Mouse (Mus musculus) kidney, adult 8-10 months (tissue): ENCODE results near the gene Micall1.
A peak's percentile ranks its signal among the peaks of the same experiment; 100 is the strongest.

Experiments used
- DNase-seq, 2 experiments: peaks; one replicate each; pipeline ENCODE4 v3.0.0; 2022

Gene Micall1

DNA sequence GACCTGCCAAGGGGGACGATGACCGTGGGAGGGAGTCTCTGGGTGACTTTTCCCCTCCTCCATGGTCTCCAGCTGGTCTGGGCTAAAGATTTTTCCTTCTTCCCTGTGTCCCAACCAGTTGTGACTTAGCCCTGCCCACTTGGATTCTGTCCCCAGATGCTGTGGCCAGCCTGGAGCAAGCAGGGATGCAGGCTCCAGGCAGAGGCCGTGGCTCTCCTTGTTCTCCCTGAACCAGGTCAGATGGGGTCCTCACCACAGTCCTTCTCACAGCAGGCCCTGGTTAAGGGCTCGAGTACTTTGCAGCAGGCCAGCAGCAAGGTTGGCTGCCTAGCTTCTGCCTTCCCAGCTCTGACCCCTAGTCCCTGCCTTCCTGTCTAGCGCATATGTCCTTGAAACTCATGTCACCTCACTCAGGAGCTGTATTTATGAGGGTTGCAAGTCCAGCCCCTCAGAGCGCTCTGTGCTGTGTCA lies 24.5 kb downstream of the Micall1 start:
- peak in 1 of 2 experiments; percentile 37 for DNase-seq

DNA sequence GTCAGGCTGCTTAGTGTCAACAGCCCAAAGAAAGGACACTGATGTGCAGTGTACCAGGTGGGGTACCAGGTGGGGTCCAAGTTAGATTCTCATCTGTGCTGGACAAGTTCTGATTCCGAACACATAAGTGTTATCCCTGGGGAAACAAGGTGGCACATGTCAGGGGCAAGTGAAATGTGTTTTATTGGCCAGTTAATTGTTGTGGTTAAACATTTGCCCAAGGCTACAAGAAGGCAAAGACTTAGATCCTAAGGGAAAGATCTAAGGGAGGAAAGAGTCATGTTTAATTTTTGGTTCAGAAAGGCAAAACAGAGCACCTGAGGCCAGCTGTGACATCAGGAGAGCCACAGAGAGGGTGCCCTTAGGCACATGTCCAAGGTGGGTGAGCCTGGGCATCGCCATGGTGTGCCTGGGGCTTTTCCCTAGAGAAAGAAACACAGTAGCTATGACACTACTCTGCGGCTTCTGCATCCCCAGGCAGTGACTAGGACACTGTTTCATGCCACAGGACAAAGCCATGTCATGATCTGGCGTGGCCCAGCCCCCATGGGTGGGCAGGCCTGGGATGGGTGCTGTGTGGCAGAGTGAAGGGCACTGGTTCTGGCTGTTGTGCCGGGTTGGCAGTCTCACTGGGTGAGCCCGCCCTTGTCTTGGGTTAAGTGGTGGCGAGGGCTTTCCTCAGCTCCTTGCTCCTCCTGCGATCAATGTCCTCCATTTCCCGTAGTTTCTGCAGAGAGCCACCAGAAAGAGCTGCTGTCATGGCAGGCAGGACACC lies 26.0 kb downstream of the Micall1 start:
- no peak for DNase-seq

DNA sequence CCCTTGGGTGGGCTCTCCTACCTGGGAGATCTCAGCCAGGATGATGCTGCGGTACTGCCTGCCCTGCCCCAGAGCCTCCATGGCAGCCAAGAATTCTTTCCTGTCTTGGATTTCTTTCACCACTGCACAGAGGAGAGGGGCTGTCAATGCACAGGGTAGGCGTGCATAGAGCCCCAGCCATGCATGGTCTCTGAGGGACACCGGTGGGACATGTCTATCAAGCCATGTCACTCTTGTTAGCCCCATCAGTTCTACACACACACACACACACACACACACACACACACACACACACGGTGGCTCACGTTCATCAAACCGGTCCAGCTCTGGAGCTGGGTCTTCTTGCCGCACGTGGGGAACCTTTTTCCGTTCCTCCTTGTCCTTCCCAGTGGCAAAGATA lies 26.6 kb downstream of the Micall1 start:
- DNase-seq: no peak

DNA sequence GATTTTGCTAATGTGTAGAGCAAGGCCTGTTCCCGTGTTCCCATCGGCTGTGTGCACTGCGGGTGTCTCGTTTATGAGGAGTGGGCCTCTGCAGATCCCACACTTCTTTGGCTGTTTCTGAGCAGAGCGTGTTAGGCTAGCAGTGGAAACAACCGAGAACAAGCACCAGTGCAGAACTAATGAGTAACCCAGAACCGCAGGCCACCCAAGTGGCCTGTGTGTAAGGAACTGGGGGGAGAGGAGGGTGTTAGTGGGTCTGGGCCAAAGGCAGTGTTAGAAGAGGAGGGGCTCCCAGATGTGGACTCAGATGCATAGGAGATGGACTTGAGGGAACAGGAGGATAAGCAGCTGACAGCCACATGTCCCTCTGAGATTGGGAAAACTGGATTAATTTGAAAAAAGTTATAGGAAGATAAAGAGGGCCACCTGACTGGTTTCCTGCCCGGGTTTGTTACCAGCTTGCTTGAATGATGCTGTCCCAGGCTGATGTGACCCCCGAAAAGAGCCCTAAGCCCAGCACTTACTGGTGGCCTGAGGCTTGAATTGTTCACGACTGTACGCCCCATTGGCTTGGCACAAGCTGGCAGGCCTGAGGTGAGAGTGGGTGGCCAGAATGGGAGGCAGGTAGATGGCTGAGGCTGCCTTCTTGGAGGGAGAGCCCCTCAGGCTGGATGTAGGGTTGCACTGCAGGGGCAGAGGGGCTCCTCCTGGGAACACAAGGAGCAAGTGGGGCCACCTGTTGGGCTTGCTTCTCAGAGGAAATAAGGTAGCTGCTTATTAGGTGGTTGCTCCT lies 27.3 kb downstream of the Micall1 start:
- DNase-seq: peak; percentile 42 to 47

DNA sequence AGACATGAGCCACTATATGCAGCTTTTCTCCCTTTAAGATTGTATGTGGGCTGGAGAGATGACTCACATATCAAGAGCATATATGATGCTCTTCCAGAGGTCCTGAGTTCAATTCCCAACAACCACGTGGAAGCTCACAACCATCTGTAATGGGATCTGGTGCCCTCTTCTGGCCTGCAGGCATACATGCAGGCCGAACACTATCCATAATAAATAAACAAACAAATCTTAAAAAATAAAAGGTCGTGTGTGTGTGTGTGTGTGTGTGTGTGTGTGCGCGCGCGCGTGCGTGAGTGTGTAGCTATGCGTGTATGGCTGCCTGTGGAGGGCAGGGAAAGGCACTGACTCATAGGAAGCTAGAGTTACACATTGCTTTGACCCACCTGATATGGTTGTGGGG lies 30.9 kb downstream of the Micall1 start:
- no peak for DNase-seq

DNA sequence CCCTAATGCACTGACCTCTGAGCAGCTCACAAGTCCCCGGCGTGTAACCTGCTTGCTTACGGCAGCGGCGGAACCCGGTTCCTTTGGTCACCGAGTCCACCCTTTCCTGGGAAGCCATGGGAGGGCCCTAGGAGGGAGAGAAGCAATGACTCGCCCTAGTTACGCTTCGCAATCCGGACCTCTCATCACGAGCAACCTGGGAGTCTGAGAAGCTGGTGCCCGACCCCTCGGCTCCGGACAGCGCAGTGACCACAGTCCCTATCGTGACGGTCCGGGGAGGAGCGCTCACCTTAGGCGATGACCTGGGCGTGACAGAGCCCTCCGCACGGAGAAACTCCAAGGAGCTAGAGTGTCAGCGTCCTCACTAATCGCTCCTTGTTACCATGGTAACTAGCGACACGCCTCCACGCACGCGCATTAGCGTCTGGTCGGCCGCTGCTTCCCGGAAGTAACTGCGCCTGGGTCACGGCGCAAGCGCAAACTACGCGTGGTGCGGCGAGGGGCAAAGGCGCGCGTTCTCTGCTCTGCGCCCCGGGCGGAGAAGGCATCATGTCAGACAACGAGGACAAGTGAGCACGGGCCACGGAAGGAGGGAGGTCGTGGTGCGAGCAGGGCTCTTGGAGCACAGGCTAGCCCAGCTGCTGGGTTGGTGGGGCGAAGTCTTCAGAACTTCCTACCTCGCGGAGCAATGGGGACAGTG lies 32.3 kb downstream of the Micall1 start, which contains the start of the genes Polr2f and 1700088E04Rik:
TSS of gene Polr2f (plus strand) at position 144 of the 700 bp plus-strand sequence.
TSS of gene 1700088E04Rik (minus strand) at position 388 of the 700 bp plus-strand sequence.
- peak; percentile 94 for DNase-seq

DNA sequence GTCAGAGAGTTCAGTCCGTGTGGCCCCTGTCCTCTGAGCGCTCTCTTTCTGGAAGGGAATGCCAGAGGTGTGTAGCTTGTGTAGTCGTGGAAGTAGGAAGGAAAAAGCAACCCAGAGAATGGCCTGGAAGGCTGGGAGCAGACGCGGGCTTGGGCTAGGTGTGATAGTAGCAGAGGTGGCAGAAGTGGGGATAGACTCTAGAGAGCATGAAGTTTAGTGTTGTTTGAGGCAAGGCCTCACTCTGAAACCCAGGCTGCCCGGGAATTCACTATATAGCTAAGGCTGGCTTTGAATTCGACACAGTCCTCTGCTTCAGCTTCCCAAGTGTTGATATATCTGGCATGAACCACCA lies 32.8 kb downstream of the Micall1 start:
- DNase-seq: no peak

DNA sequence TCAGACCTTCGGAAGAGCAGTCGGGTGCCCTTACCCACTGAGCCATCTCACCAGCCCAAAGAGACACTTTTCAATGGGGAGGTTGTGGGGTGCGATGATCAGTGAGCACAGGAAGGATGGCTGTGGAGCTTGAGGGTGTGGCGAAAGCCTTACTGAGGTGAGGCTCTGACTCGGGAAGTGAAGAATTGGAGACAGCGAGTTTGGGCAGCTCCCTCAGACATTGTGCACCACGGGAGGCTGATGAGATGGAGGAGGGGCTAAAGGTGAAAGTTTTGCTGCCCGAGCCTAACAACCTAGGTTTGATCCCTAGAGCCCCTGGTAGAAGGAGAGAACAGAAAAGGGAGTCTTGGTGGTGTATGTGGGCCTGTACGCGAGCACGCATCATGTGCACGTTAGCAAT lies 34.6 kb downstream of the Micall1 start:
- DNase-seq: no peak

DNA sequence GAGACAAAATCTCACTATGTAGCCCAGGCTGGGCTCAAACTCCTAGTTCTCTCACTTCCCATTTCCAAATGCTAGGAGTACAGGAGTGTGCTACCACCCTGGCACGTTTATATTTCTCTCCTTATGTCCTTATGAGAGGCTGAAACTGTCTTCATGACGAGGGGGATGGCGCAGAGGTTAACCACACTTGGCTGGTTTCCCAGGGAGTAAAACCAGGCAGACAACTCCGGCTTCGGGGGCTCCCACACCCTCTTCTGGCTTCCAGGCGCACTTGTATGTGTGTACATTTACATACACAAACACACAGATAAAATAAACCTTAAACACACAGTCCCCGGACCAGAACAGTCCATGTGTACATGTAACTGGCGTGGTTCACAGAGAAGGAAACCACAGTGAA lies 35.3 kb downstream of the Micall1 start:
- DNase-seq: no peak

DNA sequence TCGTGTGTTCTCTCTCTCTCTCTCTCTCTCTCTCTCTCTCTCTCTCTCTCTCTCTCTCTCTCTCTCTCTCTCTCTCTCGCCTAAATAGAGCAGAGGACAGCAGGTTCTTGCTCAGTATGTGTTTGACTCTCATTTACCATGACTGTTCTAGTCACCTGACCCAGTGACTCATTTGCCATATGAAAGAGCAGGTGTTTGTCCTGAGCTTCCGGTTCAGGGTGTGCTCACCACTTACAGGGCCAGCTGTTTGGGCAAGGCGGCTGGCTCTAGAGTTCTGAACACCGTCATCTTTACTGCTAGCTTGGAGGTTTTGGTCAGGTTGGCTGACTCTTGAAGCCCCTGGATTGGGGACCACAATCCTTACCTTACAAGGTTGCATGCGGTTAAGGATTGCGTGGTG lies 36.8 kb downstream of the Micall1 start:
- no peak for DNase-seq

DNA sequence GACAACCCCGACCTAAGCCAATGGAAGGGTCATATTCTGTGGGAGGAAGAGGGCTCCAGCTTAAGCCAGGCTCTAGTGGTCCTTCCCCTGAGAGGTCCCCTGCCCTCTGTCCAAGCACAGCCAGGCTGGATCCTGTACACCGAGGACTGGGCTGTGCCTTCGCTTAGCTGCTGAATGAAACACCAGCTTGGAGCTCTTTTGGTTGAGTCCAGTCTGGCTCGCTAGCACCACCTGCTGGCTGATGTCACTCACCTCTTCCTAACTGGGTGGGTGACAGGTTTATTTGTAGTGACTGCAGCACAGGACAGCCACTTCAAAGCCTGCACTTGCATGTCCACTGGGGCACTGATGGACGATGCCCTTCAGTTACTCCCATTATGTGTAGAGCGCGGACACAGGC lies 39.8 kb downstream of the Micall1 start:
- peak; percentile 69 to 84 for DNase-seq

DNA sequence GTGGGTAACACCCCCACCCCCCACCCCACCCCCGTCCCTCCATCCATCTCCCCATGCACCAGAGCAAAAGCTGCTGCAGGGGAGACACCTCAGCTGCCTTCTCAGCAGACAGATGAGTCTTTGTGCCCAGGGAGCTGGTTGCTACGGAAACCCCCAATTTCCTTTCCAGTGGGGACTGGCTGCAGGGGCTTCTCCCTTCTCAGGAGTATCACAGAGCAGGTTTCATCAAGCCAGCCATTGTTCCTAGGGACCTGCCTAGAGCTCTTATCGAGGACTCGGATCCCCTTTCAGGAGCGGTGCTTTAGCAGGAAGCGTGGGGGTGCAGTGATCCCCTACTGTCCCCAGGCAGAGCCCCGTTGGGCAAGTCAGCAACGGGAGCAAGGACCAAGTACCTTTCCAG lies 43.2 kb downstream of the Micall1 start:
- no peak for DNase-seq

DNA sequence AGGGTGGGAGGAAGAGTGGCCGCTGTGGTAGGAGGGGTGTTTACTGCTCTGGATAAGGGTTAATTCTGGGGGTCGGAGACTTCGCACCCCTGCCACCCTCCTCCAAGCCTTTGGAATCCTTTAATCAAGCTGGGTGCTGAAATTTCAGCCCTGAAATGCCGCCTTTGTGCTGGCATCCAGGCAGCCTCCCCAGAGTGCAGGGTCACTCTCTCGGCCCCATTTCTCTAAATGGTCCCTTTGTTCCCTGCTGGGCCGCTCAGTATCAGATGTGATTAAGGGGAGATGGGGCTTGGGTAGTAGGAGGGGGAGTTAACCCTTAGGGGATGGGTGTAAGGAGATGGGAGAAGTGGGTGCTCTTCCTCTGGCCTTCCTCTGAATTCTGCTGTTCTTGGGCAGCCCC lies 44.0 kb downstream of the Micall1 start:
- DNase-seq: no peak

DNA sequence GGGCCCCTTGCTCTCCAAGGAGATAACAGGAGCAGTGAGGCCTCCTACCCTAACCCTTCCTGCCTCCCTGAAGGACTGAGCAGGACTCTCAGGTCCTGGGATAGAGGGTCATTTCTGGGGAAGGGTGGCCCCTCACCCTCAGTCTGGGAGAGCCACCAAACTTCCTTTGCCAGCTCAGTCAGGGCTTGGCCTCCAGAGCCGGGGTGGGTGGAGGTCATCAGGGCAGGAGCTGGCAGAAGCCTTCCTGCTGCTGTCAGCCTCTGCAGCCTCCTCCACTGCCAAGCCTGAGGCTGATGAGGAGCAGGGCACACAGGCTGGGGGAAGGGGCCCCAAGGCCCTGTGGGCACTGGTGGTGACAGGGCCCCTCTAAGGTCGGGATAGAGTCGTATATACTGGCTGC lies 46.9 kb downstream of the Micall1 start:
- DNase-seq: no peak

DNA sequence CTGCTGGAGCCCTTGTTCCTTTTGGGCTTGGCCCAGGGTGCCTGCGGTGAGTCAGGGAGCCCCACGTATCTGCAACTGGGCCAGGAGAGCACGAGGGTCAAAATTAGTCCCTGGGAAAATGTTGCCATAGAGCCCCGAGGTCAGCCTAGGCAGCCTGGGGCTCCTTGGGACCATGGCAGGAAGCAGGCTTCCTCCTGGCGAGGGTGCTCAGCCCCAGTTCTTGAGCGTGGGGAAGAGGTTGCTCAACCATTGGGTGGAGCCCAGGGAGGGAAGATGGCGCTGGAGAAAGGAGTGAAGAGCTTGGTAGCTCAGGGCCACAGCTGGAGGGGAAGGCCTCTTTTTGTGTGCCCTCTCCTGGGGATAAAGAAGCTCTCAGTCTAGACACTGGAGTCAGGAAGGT lies 53.6 kb downstream of the Micall1 start:
- DNase-seq: no peak

DNA sequence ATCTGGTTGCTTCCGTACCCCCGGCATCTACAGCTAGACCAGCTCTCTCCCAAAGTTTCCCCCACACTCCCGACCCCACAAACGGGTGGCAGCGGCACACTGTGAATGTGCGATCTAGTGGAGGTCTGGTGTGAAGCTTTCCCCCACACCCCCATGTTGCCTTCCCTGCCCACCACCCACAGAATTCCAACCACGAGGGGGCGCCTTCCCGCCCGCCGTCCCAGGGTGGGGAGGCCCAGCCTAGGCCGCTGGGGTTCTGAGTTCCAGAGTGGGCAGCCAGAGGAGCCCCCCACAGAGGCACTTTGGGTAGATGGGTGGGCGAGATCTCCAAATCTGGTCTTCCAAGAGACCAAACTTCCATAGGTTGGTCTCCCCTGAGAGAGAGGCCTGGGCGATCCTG lies 54.1 kb downstream of the Micall1 start:
- DNase-seq: no peak

DNA sequence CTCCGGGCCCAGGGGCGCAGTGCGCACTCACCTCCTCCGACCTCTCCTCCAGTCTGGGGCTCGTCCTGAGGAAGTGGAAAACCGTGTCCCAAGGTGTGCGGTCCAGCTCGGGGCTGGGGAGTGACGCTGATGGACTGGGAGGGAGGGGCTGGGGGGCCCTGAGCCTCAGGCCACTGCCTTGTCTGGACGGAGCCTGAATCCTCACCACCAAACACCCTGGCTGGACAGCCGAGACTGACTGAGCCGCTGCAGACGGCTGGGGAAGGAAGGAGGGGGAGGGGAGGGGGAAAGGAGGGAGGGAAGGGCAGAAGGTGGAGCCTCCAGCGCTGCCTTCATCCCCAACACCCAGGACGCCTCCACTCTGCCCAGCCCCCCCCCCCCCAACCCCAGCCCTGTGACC lies 55.6 kb downstream of the Micall1 start:
- no peak for DNase-seq

DNA sequence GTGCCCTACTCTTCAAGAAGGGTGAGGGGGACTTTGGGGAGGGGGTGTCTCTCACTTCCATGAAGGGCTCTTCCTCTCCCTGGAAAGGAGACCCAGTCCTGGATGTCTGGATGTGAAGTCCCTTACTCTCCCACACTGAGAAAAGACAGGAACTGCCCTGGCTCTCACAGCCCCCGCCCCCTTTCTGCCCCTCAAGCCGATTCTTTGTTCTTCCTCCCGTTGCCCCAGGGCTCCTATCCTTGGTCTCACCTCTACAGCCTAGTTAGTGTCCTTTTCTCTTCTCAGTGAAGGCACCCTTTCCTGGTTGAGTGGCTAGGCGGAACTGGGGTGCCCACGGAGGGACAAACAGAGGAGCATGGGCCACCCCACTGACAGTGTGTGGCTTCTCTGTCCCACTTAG lies 56.4 kb downstream of the Micall1 start, which contains the start of gene Sox10:
TSS of gene Sox10 (minus strand) at position 101 of the 400 bp plus-strand sequence.
- no peak for DNase-seq

DNA sequence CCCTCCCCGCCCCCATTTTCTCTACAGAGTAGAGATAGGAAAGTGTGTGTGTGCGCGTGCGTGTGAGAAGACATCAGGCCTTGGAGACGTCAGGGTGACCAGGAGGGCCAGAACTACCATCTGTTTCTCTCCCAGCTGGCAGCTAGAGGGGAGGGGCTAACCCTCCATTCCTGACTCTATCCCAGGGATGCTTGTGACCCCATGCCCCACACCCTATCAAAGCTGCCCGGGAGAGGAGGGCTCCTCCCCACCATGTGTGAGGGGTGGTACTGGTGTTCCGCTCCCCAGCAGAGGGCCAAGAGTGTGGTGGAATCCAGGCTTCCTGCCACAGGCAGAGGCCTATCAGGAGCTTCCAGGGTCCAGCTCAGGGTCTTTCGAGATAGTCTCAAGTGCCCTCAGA lies 58.0 kb downstream of the Micall1 start:
- no peak for DNase-seq

DNA sequence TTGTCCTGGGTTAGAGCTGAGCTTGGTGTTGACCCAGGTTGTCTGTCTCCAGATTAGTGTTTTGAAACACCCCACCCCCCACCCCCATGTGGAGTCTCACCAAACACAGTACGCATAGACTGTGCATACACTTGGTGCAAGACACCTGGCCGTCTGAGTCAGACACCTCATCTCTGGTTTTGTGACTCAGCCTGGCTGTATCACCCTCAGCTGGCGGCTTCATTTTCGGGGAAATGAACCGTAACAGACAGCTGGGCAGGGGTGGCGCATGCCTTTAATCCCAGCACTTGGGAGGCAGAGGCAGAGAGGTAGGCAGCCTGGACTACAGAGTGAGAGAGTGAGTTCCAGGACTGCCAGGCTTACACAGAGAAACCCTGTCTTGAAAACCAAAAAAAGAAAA lies 68.2 kb downstream of the Micall1 start:
- no peak for DNase-seq

DNA sequence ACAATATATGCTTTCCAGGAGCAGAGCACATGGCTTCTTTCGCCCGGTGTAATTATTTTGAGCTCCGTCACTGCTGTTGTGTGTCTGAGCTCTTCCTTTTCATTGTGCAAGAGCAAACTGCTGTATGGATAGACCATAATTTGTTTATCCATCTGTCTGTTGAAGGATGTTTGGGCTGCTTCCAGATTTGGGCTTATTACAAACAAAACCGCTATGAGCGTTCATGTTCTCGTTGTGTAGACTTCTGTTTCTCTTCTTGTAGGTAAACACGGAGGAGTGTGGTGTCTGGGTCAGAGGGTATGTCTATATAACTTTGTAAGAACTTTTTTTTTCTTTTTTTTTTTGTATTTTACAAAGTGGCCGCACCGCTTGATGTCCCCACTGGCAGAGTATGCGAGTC lies 76.5 kb downstream of the Micall1 start:
- DNase-seq: no peak
